Mouse (Mus musculus): ENCODE results near the gene Fam166a.

The Fam166a gene

DNA sequence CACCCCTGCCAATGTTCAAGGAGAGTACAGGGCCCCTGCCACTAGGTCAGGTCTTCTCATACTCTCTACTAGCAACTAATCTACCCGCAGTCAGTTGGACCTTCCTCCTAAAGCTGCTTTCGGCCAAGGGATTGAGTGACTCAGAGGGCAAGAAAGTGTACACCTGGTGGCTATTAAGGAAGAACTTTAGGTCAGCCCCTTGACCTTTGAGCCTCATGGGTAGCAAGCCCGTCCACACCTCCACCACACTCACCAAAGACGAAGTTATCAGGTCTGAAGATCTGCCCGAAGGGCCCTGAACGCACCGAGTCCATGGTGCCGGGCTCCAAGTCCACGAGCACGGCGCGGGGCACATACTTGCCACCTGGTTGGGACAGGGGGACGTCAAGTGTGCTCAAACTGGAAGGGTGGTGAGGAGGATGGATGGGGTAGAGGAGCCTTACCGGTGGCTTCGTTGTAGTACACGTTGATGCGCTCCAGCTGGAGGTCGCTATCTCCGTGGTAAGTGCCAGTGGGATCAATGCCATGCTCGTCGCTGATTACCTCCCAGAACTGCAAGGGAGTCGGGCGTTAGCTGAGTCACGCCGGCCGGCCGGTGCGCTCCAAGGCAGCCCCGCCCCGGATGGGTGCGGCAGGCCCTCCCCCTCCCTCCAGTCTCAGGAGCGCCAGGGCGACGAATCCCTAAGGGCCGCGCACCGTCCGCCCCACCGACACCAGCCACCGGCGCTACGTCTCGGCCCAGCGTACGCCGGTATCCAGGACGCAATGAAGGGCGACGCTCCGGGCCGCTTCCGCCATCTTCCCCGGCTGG lies 5.3 kb downstream of the Fam166a start:
- DNase-seq, result peak in 1 of 2 experiments; percentile 85

DNA sequence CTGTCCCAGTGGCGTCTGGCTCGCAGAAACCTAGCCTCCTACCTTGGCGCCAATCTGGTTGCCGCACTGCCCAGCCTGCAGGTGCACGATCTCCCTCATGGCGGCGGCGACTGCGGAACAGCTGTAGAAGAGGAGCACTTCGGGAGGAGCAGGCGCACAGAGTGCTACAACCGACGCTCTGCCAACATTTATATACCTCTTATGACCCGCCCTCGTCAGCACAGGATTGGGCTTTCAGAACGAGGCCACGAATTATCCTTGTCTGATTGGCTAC lies 5.9 kb downstream of the Fam166a start, which contains the start of gene Tubb4b:
TSS of gene Tubb4b (minus strand) at position 211 of the 274 bp plus-strand sequence.
- DNase-seq, result no peak

DNA sequence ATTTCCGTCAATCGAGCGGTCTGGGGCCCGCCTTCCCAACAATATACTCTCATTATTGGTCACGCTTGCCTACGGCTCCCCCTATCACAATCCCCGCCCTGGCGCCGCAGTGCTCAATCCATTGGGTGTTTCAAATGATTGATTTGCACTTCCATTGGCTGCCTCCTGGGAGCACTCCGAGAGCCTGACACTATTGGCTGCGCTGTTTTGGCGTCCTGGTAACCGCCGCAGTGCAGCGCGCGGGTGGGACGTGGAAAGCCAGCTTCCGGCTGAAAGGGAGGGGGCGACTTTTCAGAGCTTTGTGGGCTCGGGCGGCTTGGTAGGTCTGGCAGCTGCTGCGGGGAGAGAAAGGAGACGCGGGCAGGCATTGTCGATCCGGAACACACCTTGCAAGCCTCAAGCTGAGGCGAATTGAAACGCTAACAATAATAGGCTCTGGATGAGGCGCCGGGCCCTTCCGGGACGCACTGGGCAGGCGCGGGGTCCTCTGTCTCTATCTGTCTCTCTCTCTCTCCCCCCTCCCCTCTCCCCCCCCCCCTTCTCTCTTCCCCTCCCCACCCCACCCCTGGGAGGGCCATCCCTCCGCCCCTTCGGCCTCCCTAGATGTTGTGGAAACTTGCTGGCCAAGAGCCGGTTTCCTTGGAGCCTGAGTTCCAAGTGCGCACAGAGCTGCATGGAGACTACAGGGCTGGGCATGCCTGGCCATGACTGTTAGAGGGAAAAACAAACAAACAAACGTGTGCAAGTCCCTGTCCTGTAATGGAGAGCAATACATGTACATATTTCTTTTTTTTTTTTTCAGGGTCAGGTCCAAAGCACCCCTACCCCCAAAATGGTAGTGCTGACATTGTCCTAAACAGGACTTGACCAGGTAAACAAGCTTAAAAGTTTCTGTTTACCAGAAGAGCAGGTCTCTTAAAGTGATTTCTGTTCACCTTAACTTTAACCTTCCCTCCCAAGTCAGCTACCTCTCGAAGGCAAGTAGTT lies 6.5 kb downstream of the Fam166a start:
- peak; percentile 96 to 97 for DNase-seq

DNA sequence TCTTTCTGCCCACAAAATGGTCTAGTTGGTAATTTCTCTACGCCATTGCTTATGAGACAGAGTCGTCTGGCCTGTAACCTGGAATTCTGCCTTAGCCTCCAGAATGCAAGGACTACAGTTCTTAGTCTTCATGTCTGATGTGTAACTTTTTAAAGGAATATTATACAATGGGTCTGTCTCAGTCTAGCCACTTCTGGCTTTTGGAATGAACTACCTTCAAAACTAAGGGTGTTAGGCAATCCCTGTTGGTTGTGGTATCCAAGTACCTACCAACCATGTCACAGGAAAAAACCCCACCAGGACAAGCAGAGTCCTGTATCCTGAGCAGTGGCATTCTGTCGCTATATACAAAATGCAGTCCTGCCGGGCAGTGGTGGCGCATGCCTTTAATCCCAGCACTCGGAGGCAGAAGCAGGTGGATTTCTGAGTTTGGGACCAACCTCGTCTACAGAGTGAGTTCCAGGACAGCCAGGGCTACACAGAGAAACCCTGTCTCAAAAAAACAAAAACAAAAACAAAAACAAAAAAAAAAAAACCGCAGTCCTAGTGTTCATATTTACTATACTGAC lies 7.3 kb downstream of the Fam166a start:
- DNase-seq, result peak in 1 of 2 experiments; percentile 4

DNA sequence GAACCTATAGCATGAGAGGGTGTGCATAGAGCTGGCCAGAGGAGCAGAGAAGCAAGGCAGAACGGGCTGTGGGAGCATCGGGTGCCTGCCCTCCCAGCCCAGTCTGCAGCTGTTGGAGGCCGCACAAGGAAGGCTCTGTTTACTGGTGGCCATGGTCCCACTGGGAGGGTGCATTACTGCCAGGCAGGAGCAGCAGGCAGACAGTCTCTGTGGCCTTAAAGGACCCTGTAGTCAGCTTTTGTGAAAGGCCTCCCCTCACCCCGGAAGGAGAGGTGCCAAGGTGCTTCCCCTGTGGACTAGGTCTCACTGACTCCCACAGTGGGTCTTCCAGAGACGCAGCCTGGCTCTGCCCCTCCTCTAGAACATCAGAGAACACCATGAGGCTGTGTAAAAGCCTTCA lies 8.3 kb downstream of the Fam166a start:
- DNase-seq, result peak in 1 of 2 experiments; percentile 50

DNA sequence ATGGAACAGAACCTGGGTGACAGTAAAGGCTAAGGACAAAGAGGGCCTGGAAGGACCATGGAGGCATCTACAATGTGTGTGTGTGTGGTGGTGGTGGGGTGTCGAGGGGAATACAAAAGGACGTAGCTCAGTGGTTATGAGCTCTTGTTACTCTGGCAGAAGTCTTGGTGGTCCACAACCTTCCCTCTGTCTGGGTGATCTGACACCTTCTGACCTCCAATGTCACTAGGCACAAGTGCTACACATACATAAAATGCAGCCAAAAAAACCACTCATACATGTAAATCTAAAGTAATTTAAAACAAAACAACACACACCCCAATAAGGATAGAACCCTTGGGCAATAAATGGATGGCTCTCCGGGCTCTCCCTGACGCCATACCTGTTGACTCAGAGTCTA lies 8.9 kb downstream of the Fam166a start:
- DNase-seq, result peak in 1 of 2 experiments; percentile 12

DNA sequence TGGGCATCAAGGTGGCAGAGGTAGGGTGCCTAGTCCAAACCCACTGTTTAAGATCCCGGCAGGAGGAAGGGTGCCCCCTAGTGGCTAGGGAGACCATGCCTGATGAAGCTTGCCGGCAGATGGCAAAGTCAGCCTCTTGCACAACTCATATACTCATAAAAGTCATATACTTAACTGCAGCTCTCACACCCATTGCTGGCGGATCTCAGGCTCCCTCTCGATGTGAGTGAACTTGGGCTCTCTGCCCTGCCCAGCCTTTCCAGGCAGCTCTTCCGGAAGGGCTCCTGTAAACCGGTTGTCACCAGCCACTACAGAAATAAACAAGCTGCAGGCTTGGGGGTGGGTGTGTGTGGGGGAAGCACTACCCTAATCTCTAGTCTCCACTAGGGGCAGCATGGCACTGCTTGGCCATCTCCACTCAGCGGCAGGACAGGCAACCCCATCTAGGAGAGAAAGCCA lies 9.9 kb downstream of the Fam166a start:
- peak; percentile 85 to 90 for DNase-seq

DNA sequence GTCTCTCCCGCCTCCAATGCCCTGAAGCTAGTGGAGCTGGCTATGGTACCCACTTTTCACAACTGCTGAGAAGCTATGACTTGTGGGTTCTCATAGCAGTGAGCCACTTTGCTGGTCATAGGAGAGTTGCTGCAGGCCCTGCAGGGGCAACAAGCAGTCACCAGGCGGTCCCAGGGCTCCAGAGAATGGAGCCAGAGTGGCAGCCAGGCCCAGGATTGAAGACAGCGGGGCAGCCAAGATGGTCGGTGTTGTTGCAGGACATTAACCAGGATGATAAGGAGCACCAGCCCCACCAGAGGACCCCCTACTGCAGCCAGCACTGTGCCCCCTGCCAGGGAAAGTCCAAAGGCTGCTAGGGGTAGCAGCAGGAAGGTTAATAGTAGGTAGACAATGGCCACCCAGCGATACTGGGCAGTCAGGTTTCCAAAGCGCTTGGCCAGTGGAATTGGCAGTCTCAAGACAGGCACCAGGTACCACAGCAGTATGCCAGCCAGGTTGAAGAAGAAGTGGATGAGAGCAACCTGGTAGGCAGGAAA lies 10.5 kb downstream of the Fam166a start:
- DNase-seq, result peak in 1 of 2 experiments; percentile 33

DNA sequence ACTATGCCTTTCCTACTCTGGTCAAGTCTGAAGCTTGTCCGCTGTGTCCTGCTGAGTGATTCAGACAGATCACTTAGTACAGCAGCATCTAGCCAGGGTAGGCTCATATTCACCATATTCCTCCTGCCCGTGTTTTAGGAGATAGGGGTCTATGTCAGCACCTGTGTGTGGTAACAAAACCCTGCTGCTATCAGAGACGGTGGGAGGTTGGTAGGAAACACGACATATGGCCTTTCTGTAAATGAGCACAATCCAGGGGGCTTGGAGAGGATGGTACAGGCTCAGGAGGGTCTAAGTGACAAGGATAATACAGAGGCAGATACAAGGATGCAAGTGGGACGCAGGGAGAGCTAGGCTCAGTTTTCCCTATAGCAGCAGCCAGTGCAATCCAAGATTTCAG lies 11.0 kb downstream of the Fam166a start:
- no peak for DNase-seq

DNA sequence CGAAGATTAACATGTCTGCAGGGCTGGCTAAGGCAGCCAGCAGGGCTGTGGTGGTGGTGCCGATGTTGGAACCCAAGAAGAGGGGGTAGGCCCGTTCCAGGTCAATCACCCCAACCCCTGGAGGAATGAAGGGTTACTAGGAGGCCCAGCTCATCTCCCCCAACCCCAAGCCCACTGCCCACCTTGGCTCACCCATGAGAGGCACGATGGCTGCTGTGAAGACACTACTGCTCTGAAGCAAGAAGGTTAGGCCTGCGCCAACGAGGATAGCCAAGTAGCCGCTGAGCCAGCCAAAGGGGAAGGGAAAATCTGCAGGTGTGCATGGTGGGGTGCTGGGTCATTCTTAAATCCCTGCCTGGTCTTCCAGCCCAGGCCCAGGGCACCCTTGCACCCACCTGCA lies 12.0 kb downstream of the Fam166a start:
- peak in 1 of 2 experiments; percentile 12 for DNase-seq

DNA sequence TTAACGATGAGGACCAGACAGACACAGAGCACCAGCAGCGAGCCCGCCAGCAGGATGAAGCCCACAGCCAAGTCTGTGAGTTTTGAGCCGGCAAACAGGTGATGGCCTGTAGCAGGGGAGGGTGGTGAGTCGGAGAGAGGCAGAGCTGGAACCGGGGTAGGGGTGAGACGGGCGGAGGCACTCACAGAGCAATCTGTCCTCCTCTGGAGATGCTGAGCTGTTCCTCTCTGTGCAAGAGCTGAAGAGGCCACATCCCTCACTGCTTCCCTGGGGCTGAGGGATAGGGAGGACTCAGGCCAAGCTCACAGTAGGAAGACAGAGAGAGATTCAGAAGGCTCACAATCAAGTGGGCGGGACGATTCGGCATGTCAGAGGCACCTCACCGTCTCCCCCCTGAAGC lies 12.5 kb downstream of the Fam166a start:
- no peak for DNase-seq

DNA sequence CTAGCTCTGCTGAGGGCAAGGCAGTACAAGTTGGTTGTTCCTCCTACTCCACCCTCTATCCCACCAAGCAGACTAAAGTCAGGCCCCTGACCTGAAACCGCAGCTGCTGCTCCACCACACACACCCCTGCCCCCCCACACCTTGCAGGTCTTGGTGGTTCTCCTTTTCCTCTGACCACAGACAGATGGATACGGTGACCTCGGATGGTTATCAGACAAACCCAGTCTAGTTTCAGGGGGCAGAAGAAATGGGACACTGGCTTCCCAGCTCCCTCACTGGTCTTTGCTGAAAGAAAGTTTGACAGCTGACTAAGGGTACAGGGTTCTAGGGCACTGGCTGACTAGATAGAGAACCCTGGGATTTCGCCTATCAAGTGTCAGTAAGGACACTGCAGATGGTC lies 14.9 kb downstream of the Fam166a start:
- DNase-seq, result peak in 1 of 2 experiments; percentile 8

DNA sequence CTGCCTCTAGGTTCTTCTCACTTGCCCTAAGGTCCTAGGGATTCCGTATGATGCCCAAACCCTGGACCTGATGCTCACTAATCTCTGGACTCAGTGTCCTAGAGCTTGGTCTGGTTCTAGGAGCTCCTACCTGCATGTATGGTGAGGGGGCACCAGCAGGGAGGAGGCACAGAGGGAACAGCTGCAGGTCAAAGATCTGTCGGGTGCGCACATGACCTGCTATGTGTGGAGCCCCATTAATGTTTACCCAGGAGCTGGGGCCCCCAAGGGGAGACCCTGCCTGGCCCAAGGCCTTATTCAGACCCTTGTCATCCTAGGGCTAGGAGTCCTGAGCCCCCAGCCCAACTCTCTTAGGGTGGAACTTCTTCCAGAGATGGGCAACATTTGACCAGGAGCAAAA lies 15.5 kb downstream of the Fam166a start, which contains the start of gene Slc34a3:
TSS of gene Slc34a3 (minus strand) at position 315 of the 400 bp plus-strand sequence.
- DNase-seq, result peak in 1 of 2 experiments; percentile 2

DNA sequence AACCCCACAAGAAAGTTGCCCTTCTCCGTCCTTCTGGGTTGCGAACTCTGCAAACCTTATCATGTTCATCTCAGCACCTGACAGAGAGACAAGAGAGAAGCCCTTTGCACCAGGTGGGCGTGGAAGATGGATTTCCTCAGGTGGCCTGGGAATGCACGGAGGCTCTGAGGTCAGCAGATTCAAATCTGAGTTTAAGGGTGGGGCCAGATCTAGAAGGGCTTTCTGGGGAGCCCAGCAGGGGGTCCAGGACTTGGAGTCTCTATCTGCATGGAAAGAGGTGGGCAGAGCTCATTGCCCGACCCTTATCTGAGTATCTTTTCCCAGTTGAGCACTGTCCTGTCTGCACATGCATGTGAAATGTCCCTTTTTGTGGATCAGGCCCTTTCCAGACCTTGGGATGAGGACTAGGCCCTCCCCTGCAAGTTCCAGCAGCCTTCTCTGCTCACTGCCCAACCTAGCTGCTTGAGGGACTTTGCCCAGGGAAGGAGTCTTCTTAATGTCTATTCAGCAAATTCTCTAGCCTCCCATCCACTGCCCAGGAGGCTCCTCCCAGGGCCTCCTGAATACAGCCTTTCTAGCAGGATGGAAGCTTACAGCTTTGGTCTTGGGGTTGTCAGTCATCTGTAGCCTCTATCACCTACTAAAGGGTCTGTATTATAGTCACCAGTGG lies 16.1 kb downstream of the Fam166a start:
- DNase-seq, result peak in 1 of 2 experiments; percentile 17

DNA sequence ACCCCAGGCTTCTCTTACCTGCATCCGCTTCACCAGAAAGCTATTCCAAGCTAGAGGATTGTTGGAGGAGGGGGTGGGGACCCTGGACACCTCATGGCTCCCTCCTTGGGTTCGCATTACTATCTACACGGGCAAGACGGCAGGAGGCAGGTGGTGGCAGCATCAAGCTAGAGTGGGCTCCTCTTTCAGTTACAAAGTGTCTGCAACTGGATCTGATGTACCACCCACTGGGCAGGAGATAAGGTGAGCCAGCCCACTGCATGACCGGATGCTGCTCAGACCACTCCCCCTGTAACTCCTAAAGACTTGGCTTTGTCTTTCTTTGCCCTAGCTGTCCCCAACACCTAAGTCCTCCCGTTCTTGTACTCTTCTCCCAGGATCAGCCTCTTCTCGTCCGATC lies 18.1 kb downstream of the Fam166a start, which contains the start of gene Rnf224:
TSS of gene Rnf224 (minus strand) at position 174 of the 400 bp plus-strand sequence.
- DNase-seq, result peak in 1 of 2 experiments; percentile 3

DNA sequence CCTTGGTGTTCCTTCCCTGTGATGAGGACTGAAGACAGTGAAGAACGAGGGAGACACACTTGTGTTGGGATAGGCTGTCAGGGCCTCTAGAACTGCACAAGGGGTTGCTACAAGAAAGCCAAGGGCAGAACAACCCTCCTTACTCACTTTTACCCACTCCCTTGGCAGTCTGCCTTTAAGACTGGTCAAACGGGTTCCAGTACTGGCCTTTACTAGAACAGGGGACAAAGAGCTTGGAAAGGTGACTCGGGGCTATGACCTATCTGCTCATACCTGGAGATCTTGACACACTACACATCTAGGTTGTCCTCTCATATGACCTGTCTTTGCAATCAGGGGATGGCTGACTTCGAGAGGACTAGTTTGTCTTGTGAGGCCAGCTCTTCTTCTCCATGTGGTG lies 19.0 kb downstream of the Fam166a start:
- DNase-seq, result no peak

DNA sequence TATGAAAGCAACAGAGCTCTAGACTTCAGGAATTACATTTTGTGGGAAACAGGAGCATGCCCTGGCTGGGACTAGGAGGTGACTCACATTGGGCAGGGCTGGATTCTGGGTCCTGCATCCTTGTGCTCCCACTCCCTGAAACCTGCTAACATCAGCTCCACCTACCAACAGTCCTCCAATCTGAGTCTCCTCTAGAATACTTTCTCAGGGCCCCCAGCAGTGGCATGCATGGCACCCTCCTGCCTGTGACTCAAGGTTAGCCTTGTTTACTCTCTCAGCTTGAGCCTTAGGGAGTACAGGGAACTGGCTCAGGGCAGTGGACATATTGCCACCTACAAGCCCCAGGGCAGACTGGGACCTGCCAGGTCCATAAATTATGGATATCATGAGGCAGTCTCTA lies 19.6 kb downstream of the Fam166a start:
- no peak for DNase-seq

DNA sequence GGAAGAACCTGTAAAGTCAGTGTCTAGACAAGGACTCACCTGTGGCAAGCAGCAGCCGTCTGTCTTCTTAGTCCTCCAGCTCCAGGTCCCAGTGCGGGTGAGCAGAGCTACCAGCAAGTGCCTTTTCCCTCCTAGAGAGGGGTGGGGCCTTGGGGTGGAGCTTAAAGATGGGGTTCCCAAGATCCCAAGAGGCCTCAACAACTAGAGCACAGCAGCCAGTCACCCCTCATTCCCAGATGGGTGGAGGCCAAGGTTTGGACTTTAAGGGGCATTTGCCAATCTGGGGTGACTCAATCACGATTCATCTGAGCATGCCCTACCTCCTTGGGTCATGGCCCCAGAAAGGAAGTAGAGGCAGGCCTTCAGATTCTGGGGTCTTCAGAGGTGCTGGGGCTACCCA lies 21.2 kb downstream of the Fam166a start:
- peak in 1 of 2 experiments; percentile 12 for DNase-seq

DNA sequence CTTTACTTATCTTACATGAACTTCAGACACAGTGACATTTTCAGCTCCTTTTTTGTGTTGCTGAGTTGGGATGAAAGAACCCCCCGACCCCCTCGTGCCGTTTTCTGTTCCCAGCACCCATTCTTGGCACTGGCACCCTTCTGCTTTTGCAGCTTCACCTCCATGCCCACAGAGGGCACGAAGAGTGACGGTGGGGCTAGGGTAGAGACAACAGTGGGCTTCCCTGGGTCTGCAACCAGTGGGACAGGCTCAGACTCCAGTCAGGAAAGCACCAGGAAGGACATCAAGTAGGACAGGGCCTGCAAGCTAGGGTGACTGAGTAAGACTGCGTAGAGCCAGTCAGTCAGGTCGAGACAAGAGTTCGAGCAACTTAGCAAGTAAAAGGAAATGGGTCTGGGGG lies 21.8 kb downstream of the Fam166a start:
- no peak for DNase-seq

DNA sequence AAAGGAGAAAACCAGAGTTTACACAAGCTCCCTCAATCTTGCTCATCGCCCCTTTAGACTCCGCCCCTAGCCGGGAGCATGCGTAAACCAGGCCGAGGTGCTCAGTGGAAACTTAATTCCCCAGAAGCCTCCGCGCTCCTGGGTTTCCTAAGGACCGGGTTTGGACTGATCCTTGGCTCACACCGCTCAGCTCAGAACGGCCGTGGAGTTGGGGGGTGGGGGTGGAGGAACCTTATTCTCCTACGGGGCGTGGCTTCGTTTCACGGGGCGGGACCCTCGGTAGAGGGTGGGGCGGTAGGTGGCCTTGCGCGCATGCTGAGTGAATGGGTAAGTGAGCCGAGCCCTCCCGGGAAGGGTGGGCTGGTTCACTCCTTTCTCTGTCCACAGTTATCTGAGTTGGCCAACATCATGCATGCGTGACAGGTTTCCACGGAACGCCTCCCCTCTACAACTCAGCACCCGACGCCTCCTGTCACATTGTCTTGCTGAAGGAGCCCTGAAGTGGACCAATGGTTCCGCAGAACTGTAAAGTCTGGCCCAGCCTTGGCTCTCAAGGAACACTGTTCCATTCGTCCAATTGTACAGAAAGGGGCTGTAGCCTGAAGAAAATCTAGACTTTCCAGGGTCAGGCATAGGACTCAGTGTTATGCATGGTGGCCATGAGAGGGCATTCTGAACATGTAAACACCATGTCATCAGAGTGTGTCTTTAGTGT lies 22.3 kb downstream of the Fam166a start:
- DNase-seq, result peak; percentile 73 to 82

DNA sequence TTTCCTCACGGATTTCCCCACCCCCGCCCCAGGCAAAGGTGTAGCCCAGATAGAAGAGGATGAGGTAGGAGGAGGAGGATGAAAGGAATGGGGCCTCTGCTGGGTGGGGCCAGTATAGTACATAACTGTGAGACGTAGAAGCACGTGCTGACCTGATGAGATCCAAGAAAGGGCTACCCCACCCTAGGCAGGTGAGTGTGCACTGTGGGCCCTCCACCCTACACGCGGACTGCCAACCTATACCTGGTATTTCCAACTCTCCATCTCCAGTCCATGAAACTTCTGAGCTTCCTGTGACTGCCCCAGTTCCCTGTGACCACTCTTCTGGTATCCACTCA lies 22.9 kb downstream of the Fam166a start:
- peak in 1 of 2 experiments; percentile 29 for DNase-seq

Measured in cerebellum, postnatal 25 days (tissue).